Mouse (Mus musculus) lung, postnatal 0 days (tissue): ENCODE results near the gene Scn1b. TPM values are rescaled to one million over a fixed set of nuclear protein-coding genes. Genes with fewer than 3 reads are reported as not detected.

Source experiments
- ATAC-seq: fragments of 200-750 bp; cut with Nextera tagmentation; 2 replicates; pipeline ENCODE4 v1.8.0; 2017; ENCODE audit warnings: moderate library complexity
- DNase-seq: peaks from one replicate; pipeline ENCODE4 v3.0.0-alpha.2; 2016; ENCODE audit warnings: low spot score
- H3K27ac ChIP-seq: fragments of 300-500 bp; sonication (generic); 2 replicates; pipeline ENCODE4 v1.5.1; 2014; ENCODE audit warnings: antibody characterized with exemption, mild to moderate bottlenecking, low read length, mixed read lengths
- H3K27me3 ChIP-seq: fragments of 300-500 bp; sonication (generic); replicated peaks from 2 replicates; pipeline ENCODE4 v1.6.1; 2014; ENCODE audit warnings: low read length, mixed read lengths; ENCODE audit not compliant: insufficient read depth
- H3K36me3 ChIP-seq: fragments of 300-500 bp; sonication (generic); 2 replicates; pipeline ENCODE4 v1.6.1; 2014; ENCODE audit warnings: low read length, mixed read lengths; ENCODE audit not compliant: insufficient read depth
- H3K4me1 ChIP-seq: fragments of 300-500 bp; sonication (generic); 2 replicates; pipeline ENCODE4 v1.6.1; 2014; ENCODE audit warnings: antibody characterized with exemption, low read depth, low read length, mixed read lengths; ENCODE audit not compliant: insufficient read depth
- H3K4me2 ChIP-seq: fragments of 300-500 bp; sonication (generic); replicated peaks from 2 replicates; pipeline ENCODE4 v1.6.1; 2014; ENCODE audit warnings: low read depth, mild to moderate bottlenecking, low read length, moderate library complexity, mixed read lengths
- H3K4me3 ChIP-seq: fragments of 300-500 bp; sonication (generic); 2 replicates; pipeline ENCODE4 v1.5.1; 2014; ENCODE audit warnings: low read depth, low read length
- H3K9ac ChIP-seq: fragments of 300-500 bp; sonication (generic); replicated peaks from 2 replicates; pipeline ENCODE4 v1.6.1; 2014; ENCODE audit warnings: low read depth, mild to moderate bottlenecking
- H3K9me3 ChIP-seq: fragments of 300-500 bp; sonication (generic); 2 replicates; pipeline ENCODE4 v1.6.1; 2016; ENCODE audit warnings: low read length, mixed read lengths
- CTCF ChIP-seq: IDR thresholded peaks from 2 replicates; pipeline ENCODE4 v1.5.1; 2016; ENCODE audit warnings: antibody characterized with exemption, mild to moderate bottlenecking
- EP300 ChIP-seq: IDR thresholded peaks from 2 replicates; pipeline ENCODE4 v1.6.1; 2016; ENCODE audit warnings: antibody characterized with exemption, mild to moderate bottlenecking, control low read depth
- WGBS: fragments of 180-500 bp; shearing (Covaris S2); extraction: QIAGEN DNeasy Blood & Tissue Kit; methylation state at CpG from one replicate; pipeline ENCODE4 v1.1.7; 2014; 5-methylcytosine and 5-hydroxymethylcytosine counted together
- polyA plus RNA-seq: library from polyadenylated mRNA; unstranded; fragments of >200 nt; fragmentation: Nextera tagmentation; extraction: Ambion mirVana; gene quantifications from 2 replicates; pipeline ENCODE4 v1.2.1, GENCODE M21; 2015

Scn1b gene
- polyA plus RNA-seq, 1 experiment from 2014 or later = 4.9 TPM

- no peak for DNase-seq
- H3K27me3 ChIP-seq = no peaks in the 10 kb centered on the region
- TF ChIP-seq CTCF = no peak
- no peak for TF ChIP-seq EP300
- no peak for ATAC-seq
- H3K9me3 ChIP-seq = no peaks in the 10 kb centered on the region
- WGBS = 84% methylated on average over 5 of the region's 5 CpGs
- no peaks in the 10 kb centered on the region for H3K36me3 ChIP-seq
- peaks cover 5% of the 10 kb centered on the region for H3K4me1 ChIP-seq
- H3K27ac ChIP-seq = no peak overlapping the region
- no peak overlapping the region for H3K4me3 ChIP-seq
- H3K9ac ChIP-seq = no peak overlapping the region
- H3K4me2 ChIP-seq = no peak overlapping the region
Measured at GRCm38 (mm10) chr7:31119556-31119955, 7.2 kb downstream of the Scn1b start.

DNA sequence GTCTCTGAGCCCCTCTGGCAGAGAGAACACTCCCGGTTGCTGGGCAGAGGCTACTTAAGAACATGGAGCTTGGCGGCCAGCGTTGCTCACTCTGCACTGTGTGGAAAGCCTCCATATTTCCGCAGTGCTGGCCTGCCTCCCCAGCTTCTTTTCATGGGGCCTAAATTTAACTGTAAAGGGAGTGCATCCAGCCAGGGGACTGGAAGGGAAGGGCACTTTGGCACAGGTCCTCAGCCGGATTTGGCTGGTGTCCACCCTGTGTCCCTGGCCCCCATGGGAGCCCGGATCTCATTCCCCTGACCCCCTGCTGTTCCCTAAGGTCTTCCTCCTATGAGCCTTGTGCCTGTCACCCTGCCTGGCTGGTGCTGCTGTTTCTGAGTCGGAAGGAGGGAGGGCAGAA lies 8.3 kb downstream of the Scn1b start:
- 68% methylated on average over 7 of the region's 7 CpGs for WGBS
- H3K4me2 ChIP-seq = no peak overlapping the region
- no peak overlapping the region for H3K4me3 ChIP-seq
- H3K36me3 ChIP-seq = no peaks in the 10 kb centered on the region
- peaks cover 5% of the 10 kb centered on the region for H3K4me1 ChIP-seq
- H3K27me3 ChIP-seq = no peaks in the 10 kb centered on the region
- no peak for TF ChIP-seq CTCF
- no peak for TF ChIP-seq EP300
- no peak for ATAC-seq
- DNase-seq = no peak
- no peak overlapping the region for H3K27ac ChIP-seq
- H3K9ac ChIP-seq = no peak overlapping the region
- H3K9me3 ChIP-seq = no peaks in the 10 kb centered on the region

DNA sequence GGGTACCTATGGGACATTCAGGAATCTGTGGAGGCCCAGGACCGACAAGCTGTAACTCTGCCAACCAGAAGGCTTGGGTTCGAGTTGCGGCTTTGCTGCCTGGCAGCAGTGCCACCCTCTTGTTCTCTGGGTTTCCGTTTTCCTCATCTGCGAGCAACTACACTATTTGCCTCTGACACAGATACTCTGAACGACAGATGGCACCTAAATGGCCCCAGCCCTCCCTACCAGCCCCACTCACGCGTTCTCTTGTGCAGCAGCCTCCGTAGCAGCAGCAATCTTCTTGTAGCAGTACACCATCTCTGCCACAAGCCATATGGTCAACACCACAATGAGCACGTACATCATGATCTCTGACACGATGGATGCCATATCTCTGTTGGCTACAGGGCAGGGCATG lies 9.3 kb downstream of the Scn1b start:
- no peak for TF ChIP-seq CTCF
- TF ChIP-seq EP300 = no peak
- H3K4me3 ChIP-seq = no peak overlapping the region
- H3K9ac ChIP-seq = no peak overlapping the region
- 88% methylated on average over 11 of the region's 11 CpGs for WGBS
- DNase-seq (no peak), ATAC-seq (no peak)
- peaks cover 5% of the 10 kb centered on the region for H3K4me1 ChIP-seq
- no peaks in the 10 kb centered on the region for H3K36me3 ChIP-seq
- no peak overlapping the region for H3K4me2 ChIP-seq
- H3K27me3 ChIP-seq = no peaks in the 10 kb centered on the region
- no peaks in the 10 kb centered on the region for H3K9me3 ChIP-seq
- no peak overlapping the region for H3K27ac ChIP-seq

DNA sequence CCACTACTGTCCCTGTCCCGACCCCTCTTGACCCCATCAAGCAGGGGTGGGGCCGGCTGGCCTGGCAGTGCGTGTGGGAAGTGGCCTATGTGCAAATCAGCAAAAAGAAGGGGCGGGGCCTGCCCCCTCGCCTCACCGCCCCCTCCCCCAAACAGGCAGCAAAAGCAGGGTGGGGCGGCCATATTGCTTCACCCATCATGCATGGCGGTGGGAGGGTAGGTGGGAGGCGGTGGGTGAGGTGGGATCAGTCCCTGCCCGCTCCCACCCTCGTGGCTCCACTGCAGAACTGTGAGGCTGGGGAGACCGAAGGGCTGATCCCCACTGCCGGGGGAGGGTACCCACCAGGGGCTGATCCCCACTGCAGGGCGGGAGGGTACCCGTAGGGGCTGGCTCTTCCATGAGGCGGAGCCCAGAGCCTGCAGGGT lies 10.1 kb downstream of the Scn1b start:
- ATAC-seq = no peak
- Histone ChIP-seq H3K27me3 (no peaks in the 10 kb centered on the region), H3K4me3 (no peak overlapping the region), H3K27ac (no peak overlapping the region), H3K9ac (no peak overlapping the region), H3K9me3 (no peaks in the 10 kb centered on the region), H3K4me2 (no peak overlapping the region), H3K36me3 (no peaks in the 10 kb centered on the region), H3K4me1 (peaks cover 5% of the 10 kb centered on the region)
- TF ChIP-seq CTCF = no peak
- no peak for TF ChIP-seq EP300
- 54% methylated on average over 14 of the region's 16 CpGs for WGBS
- no peak for DNase-seq

GRCm38 (mm10) chr7:31115587-31116043 lies 11.2 kb downstream of the Scn1b start:
- Histone ChIP-seq H3K9ac (0 out of 2 replicates have a peak overlapping the region, but pooled peaks have one; percentile 8), H3K4me1 (peaks cover 5% of the 10 kb centered on the region), H3K4me2 (peak overlapping the region; percentile 45; the same call in 1 of the 2 replicates), H3K36me3 (no peaks in the 10 kb centered on the region), H3K27me3 (no peaks in the 10 kb centered on the region), H3K9me3 (no peaks in the 10 kb centered on the region), H3K27ac (peak overlapping the region; percentile 22; the same call in 1 of the 2 replicates), H3K4me3 (no peak overlapping the region)
- ATAC-seq (peak; percentile 79), DNase-seq (peak; percentile 58)
- WGBS = 14% methylated on average over 16 of the region's 17 CpGs
- no peak for TF ChIP-seq EP300
- no peak for TF ChIP-seq CTCF

- peak; percentile 92 for ATAC-seq
- H3K4me3 ChIP-seq = peak within 1 kb of the TSS; percentile 6; the same call in 1 of the 2 replicates
- WGBS = 18% methylated on average over 14 of the region's 15 CpGs
- H3K36me3 ChIP-seq = no peaks in the 10 kb centered on the region
- H3K27me3 ChIP-seq = no peaks in the 10 kb centered on the region
- DNase-seq = peak; percentile 70
- TF ChIP-seq CTCF (no peak), EP300 (no peak)
- H3K4me2 ChIP-seq = peak within 1 kb of the TSS; percentile 45
- H3K27ac ChIP-seq = peak within 1 kb of the TSS; percentile 22
- peaks cover 5% of the 10 kb centered on the region for H3K4me1 ChIP-seq
- no peaks in the 10 kb centered on the region for H3K9me3 ChIP-seq
- peak within 1 kb of the TSS; percentile 8; the same call in 1 of the 2 replicates for H3K9ac ChIP-seq
Measured at GRCm38 (mm10) chr7:31115182-31115581, 11.6 kb downstream of the Scn1b start, which contains the start of gene Hpn. Hpn (minus strand) TSS chr7:31115290.
